Mouse (Mus musculus): ENCODE results near the gene B4galnt3.
A peak's percentile ranks its signal among the peaks of the same experiment; 100 is the strongest.

The B4galnt3 gene

GRCm38 (mm10) chr6:120274181-120274580 is 20.2 kb downstream of the B4galnt3 start:
- DNase-seq: no peak

DNA sequence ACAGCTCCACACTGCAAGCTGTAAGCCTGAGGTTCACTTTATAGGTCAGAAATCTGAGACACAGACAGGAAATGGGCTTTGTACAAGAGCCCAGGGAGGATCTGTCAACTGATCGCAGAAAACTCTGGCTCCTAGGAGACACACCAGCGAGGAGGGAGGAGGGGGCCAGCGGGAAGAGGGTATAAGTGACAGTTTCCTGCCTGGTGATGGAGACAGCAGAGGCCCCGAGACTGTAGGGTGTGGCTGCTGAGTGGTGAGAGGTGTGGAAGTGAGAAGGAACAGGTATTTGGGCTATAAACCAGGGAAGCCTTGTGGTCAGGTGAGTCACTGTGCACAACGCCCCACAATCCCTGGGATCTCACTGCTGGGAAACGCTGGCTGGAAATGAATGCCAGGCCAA is 30.2 kb downstream of the B4galnt3 start:
- no peak for DNase-seq

DNA sequence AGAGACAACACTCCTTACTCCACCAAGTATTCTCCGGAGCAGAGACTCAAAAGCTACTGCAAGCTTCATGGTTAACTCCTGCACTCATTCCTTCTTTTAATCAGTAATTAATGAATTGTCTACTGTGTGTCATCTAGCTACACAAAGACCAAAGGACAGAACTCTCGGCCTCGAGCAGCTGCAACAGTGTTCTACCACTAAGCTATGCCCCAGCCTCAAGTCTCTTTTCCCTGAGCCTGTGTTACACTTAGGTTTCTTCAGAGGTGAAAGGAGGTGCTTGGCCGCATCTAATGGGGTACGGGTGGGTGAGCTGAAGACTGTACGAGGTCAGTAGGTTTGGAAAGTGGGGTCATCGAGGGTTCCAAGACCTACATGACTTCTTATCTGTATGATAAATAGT is 30.8 kb downstream of the B4galnt3 start:
- no peak for DNase-seq

DNA sequence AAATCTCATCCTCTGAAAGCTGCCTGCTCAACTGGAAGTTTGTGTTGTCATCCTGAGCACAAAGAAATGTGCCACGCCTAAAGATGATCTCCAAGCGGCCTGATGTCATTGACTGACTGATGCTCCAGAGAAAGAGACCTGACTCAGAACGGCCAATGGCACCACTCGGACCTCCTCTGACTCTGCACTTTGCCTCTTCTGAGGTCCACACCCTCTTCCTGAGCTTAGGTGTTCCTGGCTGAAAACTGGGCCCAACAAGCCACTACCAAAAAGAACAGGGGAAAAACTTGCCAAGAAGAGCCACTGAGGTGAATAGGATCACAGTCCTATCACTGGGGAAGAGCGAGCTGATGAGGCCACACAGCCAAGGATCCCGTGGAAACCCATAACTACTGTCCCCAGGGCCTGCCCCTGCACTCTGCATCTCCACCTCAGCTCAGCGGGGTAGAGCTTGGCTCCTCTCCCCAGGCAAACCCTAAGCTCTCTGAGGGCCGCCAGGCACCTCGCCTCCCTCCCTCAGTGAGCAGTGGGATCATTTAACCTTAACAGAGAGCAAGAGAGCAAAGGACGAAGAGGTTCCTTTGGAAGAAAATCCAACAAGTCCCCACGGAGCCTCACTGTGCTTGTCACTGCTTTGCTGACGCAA is 31.4 kb downstream of the B4galnt3 start:
- DNase-seq: no peak

DNA sequence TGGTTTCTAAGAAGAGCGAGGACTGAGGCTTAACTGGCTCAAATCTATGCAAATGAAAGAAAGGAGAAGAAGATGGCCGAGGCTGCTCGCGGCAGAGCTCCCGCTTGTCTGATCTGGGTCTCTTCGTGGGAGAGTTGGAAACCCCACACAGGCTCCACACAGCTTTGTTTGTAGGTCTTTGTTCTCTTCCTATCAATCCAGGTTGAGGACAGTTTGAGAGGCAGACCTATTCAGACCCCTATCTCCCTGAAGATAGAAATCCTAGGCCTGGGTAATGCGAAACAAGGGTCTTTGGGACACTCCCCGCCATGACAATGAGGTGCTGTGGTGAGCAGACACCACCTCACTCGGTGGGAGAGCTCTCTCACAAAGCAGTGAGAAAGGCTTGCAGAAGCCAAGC is 34.9 kb downstream of the B4galnt3 start:
- no peak for DNase-seq

GRCm38 (mm10) chr6:120256431-120256935 is 37.9 kb downstream of the B4galnt3 start:
- DNase-seq: no peak

GRCm38 (mm10) chr6:120255701-120256100 is 38.7 kb downstream of the B4galnt3 start:
- DNase-seq: no peak

DNA sequence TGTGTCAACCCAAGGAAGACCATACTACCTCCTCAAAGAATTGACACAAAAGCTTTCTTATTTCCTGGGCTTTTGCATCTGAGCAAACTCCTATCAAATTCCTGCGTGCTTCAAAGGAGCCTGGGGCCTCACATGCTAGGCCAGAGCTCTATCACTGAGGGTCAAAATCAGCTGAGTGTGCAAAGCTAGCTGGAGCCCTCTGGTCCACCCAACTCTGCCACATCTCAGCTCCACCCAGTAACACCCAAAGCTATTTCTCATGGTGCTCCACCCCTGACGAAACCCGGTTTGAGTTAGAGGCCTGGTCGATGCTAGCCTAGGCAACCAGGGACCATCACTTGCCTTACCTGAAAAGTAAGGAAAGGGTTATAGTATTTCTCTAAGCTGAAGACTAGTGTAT is 39.2 kb downstream of the B4galnt3 start:
- no peak for DNase-seq

DNA sequence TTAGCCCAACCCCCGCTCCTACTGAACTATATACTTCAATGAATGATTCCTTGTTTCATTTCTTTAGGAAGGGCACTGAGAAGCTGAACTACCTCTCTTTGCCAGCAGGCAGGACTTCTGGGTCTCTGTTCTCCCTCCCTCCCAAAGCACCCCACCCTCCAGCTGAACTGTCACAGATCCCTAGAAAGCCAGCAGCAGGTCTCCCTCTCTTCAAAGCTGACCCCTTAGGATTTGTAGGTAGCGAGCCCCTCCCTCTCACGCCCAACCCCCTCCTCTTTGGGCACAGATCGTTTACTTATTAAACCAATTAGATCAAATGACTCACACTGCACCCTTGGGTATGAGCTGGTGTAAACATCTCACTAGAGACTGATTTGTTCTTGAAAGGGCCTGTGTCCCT is 39.7 kb downstream of the B4galnt3 start:
- DNase-seq: no peak

- no peak for DNase-seq
Observed at GRCm38 (mm10) chr6:120252741-120253140, 41.6 kb downstream of the B4galnt3 start.

DNA sequence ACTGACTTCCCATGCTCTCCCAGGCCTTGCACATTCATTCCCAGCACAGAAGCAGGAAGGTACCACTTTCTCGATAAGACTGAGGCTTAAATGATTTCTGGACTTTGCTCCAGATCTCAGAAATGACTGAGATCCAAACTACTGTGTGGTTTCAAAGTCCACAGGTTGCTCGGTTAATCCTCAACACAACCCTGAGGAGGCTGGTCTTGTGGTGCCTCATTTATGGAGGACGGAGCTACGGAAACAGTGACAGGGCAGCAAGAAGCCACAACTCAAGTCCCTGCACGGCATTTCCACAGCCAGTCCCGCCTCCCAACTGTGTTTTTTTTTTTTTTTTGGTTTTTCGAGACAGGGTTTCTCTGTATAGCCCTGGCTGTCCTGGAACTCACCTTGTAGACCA is 43.3 kb downstream of the B4galnt3 start:
- no peak for DNase-seq

DNA sequence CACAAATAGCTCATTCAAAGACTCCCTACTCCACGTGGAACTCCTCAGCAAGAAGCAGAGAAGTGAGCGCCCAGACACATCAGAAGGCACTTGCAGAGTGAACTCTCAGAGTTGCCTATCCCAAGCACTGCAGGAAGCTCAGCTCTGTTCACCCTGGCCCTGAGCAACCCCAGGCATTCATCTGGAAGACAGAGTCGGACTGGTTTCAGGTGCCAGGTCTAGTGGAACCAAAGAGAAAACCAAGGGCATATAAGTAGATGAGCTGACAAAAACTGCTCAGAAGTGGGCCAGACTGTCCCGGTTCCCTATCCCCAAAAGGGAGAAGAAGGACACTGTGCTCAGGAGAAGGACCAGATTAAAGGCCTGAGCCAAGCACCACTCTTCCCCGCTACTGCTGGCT is 44.5 kb downstream of the B4galnt3 start:
- no peak for DNase-seq

DNA sequence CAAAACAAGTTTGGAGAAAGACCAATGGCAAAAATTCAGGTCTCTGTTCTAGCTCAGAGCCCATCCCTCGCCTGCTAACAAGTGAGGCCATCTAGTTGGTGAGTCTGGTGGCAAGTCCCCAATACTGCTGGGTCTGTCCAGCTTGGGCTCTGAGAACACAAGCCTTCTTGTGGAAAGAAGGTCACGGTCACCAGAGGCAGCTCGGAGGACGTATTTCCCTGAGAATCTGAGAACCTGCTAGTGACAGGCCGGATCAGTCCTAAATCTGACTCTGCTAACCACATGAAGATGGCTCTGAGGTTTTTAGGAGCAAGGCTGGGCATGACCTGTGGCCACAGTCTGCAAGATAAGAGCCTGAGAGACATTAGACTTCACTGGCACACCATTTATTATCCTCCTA is 47.7 kb downstream of the B4galnt3 start:
- no peak for DNase-seq

- DNase-seq: peak in 1 of 2 experiments; percentile 48
Observed at GRCm38 (mm10) chr6:120243250-120243649, 51.1 kb downstream of the B4galnt3 start.

GRCm38 (mm10) chr6:120242530-120242929 is 51.8 kb downstream of the B4galnt3 start:
- DNase-seq: no peak

DNA sequence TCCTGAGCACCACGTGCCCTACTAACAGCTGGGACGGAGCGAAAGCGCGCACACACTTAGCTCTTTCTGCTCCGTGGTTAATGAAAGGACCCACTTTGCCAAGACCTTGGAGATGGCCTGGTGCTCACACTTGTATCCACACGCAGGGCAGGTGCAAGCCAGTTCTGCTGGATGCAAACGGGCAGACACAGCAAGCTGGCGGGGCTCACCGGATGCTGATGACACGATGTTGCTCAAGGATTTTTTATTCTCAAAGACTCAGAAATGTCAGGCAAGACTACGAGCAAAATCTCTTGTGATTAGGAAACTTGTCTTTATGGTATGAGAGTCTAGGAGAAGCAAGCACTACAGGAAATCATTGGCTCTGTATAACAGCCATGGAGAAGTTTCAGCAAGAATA is 52.9 kb downstream of the B4galnt3 start:
- no peak for DNase-seq

DNA sequence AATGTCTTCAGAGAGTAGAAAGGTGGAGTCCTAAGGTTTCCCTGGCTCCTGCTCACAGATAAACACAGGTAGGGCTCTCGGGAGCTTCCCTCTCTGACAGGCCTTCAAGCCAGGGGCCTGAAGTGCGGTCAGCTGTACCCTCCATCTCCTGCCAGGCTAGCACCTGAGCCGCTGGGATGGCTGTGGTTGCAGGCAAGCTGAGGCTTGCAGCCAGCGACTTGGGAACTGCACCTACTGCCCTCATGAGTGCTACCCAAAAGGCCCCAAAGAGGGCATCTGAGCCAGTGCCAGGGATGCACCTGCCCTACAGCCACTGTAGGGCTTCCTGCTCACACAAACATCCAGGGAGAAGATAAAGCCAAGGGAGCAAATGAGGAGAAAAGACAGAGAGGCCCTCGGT is 53.9 kb downstream of the B4galnt3 start:
- DNase-seq: peak; percentile 57 to 67

GRCm38 (mm10) chr6:120235874-120236273 is 58.5 kb downstream of the B4galnt3 start:
- DNase-seq: no peak

- DNase-seq: no peak
Observed at GRCm38 (mm10) chr6:120232885-120233284, 61.5 kb downstream of the B4galnt3 start.

DNA sequence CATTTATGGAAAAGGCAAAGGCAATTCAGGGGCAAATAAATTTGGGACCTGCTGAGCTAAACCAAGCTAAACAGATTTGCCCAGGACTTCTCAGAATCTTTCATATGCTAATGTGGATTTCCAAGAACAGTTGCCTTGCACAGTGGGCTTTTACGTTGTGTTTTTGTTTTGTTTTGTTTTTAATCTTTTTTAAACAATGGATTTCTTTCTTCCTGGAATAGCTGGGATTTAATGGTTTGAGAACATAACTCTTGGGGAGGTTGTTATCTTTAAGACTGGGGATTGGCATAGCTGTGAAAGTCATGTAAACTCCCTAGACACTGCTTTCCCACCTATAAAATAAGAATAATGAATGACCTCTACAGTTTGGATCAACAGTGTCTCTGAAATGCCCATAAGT is 63.9 kb downstream of the B4galnt3 start:
- DNase-seq: no peak

- no peak for DNase-seq
Observed at GRCm38 (mm10) chr6:120229806-120230205, 64.6 kb downstream of the B4galnt3 start.

- no peak for DNase-seq
Observed at GRCm38 (mm10) chr6:120227068-120227467, 67.3 kb downstream of the B4galnt3 start.

- DNase-seq: no peak
Observed at GRCm38 (mm10) chr6:120225355-120225754, 69.0 kb downstream of the B4galnt3 start.

- DNase-seq: peak; percentile 54 to 76
Observed at GRCm38 (mm10) chr6:120222669-120223068, 71.7 kb downstream of the B4galnt3 start.

DNA sequence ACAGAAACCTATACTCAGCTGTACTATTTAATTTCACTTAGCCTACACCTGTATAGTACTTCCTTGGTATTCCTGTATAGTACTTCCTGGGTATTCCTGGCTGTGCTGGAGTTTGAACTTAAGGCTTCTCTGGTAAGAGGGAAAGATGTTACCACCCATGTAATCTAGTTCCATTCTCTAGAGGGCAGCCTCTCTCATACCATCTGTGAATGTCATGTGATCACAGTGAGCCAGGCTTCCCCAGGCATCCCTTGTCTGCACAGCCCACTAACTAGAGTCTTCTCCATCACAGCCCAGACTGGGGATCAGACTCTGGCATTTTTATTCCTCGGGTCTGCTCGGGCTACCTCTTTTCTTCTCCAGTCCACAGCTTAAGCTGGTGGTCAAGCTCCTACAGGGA is 75.1 kb downstream of the B4galnt3 start:
- DNase-seq: no peak

All from cerebellum, postnatal 25 days (tissue).